Mouse (Mus musculus): ENCODE measurements around the gene Med23. TPM values are rescaled to one million over a fixed set of nuclear protein-coding genes. Genes with fewer than 3 reads are reported as not detected.

The Med23 gene
- polyA plus RNA-seq, 1 experiment from 2014 or later = 35.9 TPM

- Histone ChIP-seq H3K9me3 (ENCODE audit: control insufficient read depth, low read length) (no peaks in the 10 kb centered on the region), H3K4me3 (replicated peaks; ENCODE audit: low read depth, low read length) (no peak overlapping the region), H3K27ac (replicated peaks; ENCODE audit: low read depth, low read length) (no peak overlapping the region), H3K4me1 (ENCODE audit: control insufficient read depth, insufficient read depth, low read length) (0 out of 2 replicates have a peak, but pooled peaks cover 4% of the 10 kb centered on the region), H3K27me3 (ENCODE audit: control insufficient read depth, insufficient read depth, low read length) (no peaks in the 10 kb centered on the region), H3K9ac (replicated peaks; ENCODE audit: low read length) (no peak overlapping the region), H3K36me3 (ENCODE audit: control insufficient read depth, insufficient read depth, low read length) (no peaks in the 10 kb centered on the region), H3K4me2 (ENCODE audit: low read length) (no peak overlapping the region)
- DNase-seq (peak; percentile 83), ATAC-seq (ENCODE audit: low FRiP score, low TSS enrichment) (0 out of 2 replicates have a peak, but pooled peaks have one; percentile 22)
- WGBS = 48% methylated on average over 2 of the region's 2 CpGs
These were observed 91.3 kb downstream of the Med23 start for GRCm38 (mm10) chr10:24961112-24961511.

GRCm38 (mm10) chr10:24961889-24962288, 92.1 kb downstream of the Med23 start:
- H3K4me1 ChIP-seq (ENCODE audit: control insufficient read depth, insufficient read depth, low read length) = 0 out of 2 replicates have a peak, but pooled peaks cover 4% of the 10 kb centered on the region
- no peak overlapping the region for H3K4me3 ChIP-seq (replicated peaks; ENCODE audit: low read depth, low read length)
- no peak overlapping the region for H3K27ac ChIP-seq (replicated peaks; ENCODE audit: low read depth, low read length)
- H3K4me2 ChIP-seq (ENCODE audit: low read length) = no peak overlapping the region
- no peaks in the 10 kb centered on the region for H3K27me3 ChIP-seq (ENCODE audit: control insufficient read depth, insufficient read depth, low read length)
- no peak for DNase-seq
- no peaks in the 10 kb centered on the region for H3K36me3 ChIP-seq (ENCODE audit: control insufficient read depth, insufficient read depth, low read length)
- no peak for ATAC-seq (ENCODE audit: low FRiP score, low TSS enrichment)
- H3K9me3 ChIP-seq (ENCODE audit: control insufficient read depth, low read length) = no peaks in the 10 kb centered on the region
- WGBS = 24% methylated on average over 2 of the region's 2 CpGs
- no peak overlapping the region for H3K9ac ChIP-seq (replicated peaks; ENCODE audit: low read length)

Small RNAs within 50 kb of the gene (microRNA-seq; reads per million reads assigned to microRNA genes)
- not detected for gene Mir6905

Other genes with a start within 250 kb of the Med23 start
- 0.55 and 4.2 TPM in 2 replicates for gene Enpp1, start 157.8 kb upstream of the Med23 start, polyA plus RNA-seq (2014; fragmentation: Nextera tagmentation; extraction: Ambion mirVana)
- 2.5 and 4.1 TPM in 2 replicates for gene Enpp3, start 27.2 kb upstream of the Med23 start, polyA plus RNA-seq (2014; fragmentation: Nextera tagmentation; extraction: Ambion mirVana)
- gene Arg1, start 57.5 kb downstream of the Med23 start, polyA plus RNA-seq (2014; fragmentation: Nextera tagmentation; extraction: Ambion mirVana) = 1.6 and 1.8 TPM in 2 replicates

Measured in midbrain, embryonic 14.5 days (tissue).